Mouse (Mus musculus): Measurements from ENCODE around the gene Plekha1.

Plekha1 gene

GRCm38 (mm10) chr7:130959868-130960267 lies 94.3 kb downstream of the Plekha1 start:
- DNase-seq: no peak

GRCm38 (mm10) chr7:130961429-130961828 lies 95.9 kb downstream of the Plekha1 start:
- DNase-seq: no peak
